8 mouse cellular contexts compared by ENCODE assay signal in the genomic region with DNA sequence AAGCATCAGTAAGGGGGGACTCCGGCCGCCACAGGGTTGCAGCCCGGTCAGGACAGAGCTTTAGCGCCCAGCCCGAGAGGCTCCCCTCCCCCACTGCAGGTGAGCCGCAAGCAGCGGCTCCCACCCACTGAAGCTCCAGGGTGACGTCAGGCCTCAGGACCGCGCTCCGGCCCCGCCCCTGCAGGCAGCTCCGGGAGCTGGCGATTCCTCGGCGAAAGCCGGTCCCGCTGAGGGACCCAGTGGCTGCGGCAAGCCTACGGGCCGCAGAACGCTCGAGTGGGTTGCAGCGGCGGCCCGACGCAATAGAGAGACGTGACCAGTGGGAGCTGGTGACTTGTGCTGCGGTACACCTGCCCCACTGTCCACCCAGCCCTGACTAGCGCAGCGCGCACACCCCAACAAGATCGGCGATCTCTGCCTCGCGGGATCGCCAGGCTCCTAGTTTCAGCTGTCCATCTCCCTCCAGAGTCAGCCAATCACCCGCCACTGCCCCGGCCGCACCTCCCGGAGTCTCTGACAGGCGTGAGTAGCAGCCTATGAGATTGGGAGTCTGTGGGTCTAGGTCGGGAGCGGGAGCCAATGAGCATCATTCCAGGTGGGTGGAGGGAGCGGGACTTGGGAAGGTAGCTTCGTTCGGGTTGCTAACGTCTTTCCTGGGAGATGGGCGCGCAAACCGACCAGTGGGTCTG. TPM values are rescaled to one million over a fixed set of nuclear protein-coding genes. Genes with fewer than 3 reads are reported as not detected.
DNase-seq lines count a peak whose midpoint lies in the region; ATAC-seq and TF ChIP-seq lines count a peak whose summit lies in the region.

A gene (plus strand): TSS at position 239 of the 689 bp plus-strand sequence.

- H3K36me3 ChIP-seq in heart, embryonic 11.5 days (ENCODE audit: control insufficient read depth, insufficient read depth, low read length): no peaks in the 10 kb centered on the region
- no peaks in the 10 kb centered on the region for H3K36me3 ChIP-seq in kidney, embryonic 15.5 days
- H3K36me3 ChIP-seq in limb, embryonic 15.5 days: no peaks in the 10 kb centered on the region
- no peaks in the 10 kb centered on the region for H3K36me3 ChIP-seq in midbrain, postnatal 0 days (ENCODE audit: insufficient read depth, low read length)

- peak; percentile 95 for DNase-seq in CD4-positive, CD25-positive, alpha-beta regulatory T cell, adult 2 months (ENCODE audit: low read depth, low spot score)
- DNase-seq in midbrain, postnatal 0 days (ENCODE audit: low spot score): peak; percentile 100
- peak; percentile 93 to 97 for DNase-seq in spleen, postnatal 10 days (ENCODE audit: low spot score in 2 of 2)

- H3K9ac ChIP-seq in heart, embryonic 11.5 days (ENCODE audit: low read depth, low read length): peak within 1 kb of the TSS; percentile 99
- peak within 1 kb of the TSS; percentile 92 for H3K9ac ChIP-seq in kidney, embryonic 15.5 days
- H3K9ac ChIP-seq in limb, embryonic 15.5 days: peak within 1 kb of the TSS; percentile 76
- peak within 1 kb of the TSS; percentile 95 for H3K9ac ChIP-seq in midbrain, postnatal 0 days (replicated peaks; ENCODE audit: low read length, poor library complexity, severe bottlenecking)

- no peaks in the 10 kb centered on the region for H3K27me3 ChIP-seq in heart, embryonic 11.5 days (ENCODE audit: control insufficient read depth, insufficient read depth, low read length)
- H3K27me3 ChIP-seq in kidney, embryonic 15.5 days: no peaks in the 10 kb centered on the region
- no peaks in the 10 kb centered on the region for H3K27me3 ChIP-seq in limb, embryonic 15.5 days
- no peaks in the 10 kb centered on the region for H3K27me3 ChIP-seq in midbrain, postnatal 0 days (ENCODE audit: insufficient read depth, low read length)

- TF ChIP-seq CTCF in midbrain, postnatal 0 days (IDR thresholded peaks at IDR 0.05): no peak

- no peaks in the 10 kb centered on the region for H3K4me1 ChIP-seq in brown adipose tissue, adult 24 weeks (ENCODE audit: control insufficient read depth, insufficient read depth, insufficient read length, low read length)
- peaks cover 14% of the 10 kb centered on the region for H3K4me1 ChIP-seq in heart, embryonic 11.5 days (ENCODE audit: control insufficient read depth, insufficient read depth, low read length)
- peaks cover 26% of the 10 kb centered on the region for H3K4me1 ChIP-seq in kidney, embryonic 15.5 days
- peaks cover 16% of the 10 kb centered on the region for H3K4me1 ChIP-seq in limb, embryonic 15.5 days
- peaks cover 6% of the 10 kb centered on the region for H3K4me1 ChIP-seq in midbrain, postnatal 0 days (ENCODE audit: insufficient read depth, low read length)

- ATAC-seq in erythroid progenitor cell, adult 5-6 weeks (replicated peaks; ENCODE audit: low FRiP score, poor library complexity, severe bottlenecking): peak; percentile 95
- ATAC-seq in heart, embryonic 11.5 days (replicated peaks; ENCODE audit: insufficient number of reproducible peaks, low FRiP score, low TSS enrichment): peak; percentile 98
- peak; percentile 99 for ATAC-seq in kidney, embryonic 15.5 days (replicated peaks; ENCODE audit: low FRiP score)
- peak; percentile 100 for ATAC-seq in limb, embryonic 15.5 days (ENCODE audit: insufficient number of reproducible peaks, low FRiP score, low TSS enrichment, low read depth)
- ATAC-seq in midbrain, postnatal 0 days (ENCODE audit: low FRiP score): peak; percentile 99

- under 1% methylated on average over 51 of the region's 51 CpGs for WGBS in heart, embryonic 11.5 days (ENCODE audit: insufficient replicate concordance)
- WGBS in kidney, embryonic 15.5 days: under 1% methylated on average over 51 of the region's 51 CpGs
- under 1% methylated on average over 51 of the region's 51 CpGs for WGBS in limb, embryonic 15.5 days
- under 1% methylated on average over 51 of the region's 51 CpGs for WGBS in midbrain, postnatal 0 days

- peak within 1 kb of the TSS; percentile 88 for H3K27ac ChIP-seq in brown adipose tissue, adult 24 weeks (replicated peaks; ENCODE audit: low read depth, low read length)
- peak within 1 kb of the TSS; percentile 99 for H3K27ac ChIP-seq in heart, embryonic 11.5 days (ENCODE audit: low read depth, low read length)
- peak within 1 kb of the TSS; percentile 100 for H3K27ac ChIP-seq in kidney, embryonic 15.5 days
- peak within 1 kb of the TSS; percentile 98 for H3K27ac ChIP-seq in limb, embryonic 15.5 days
- H3K27ac ChIP-seq in midbrain, postnatal 0 days (ENCODE audit: low read depth, low read length): peak within 1 kb of the TSS; percentile 97

- H3K4me2 ChIP-seq in heart, embryonic 11.5 days: peak within 1 kb of the TSS; percentile 83
- H3K4me2 ChIP-seq in kidney, embryonic 15.5 days: peak within 1 kb of the TSS; percentile 89
- peak within 1 kb of the TSS; percentile 86 for H3K4me2 ChIP-seq in limb, embryonic 15.5 days
- H3K4me2 ChIP-seq in midbrain, postnatal 0 days (ENCODE audit: low read depth, low read length, poor library complexity, severe bottlenecking): peak within 1 kb of the TSS; percentile 85

- no peaks in the 10 kb centered on the region for H3K9me3 ChIP-seq in heart, embryonic 11.5 days (replicated peaks; ENCODE audit: control insufficient read depth, low read length)
- no peaks in the 10 kb centered on the region for H3K9me3 ChIP-seq in kidney, embryonic 15.5 days (replicated peaks)
- H3K9me3 ChIP-seq in limb, embryonic 15.5 days: no peaks in the 10 kb centered on the region
- no peaks in the 10 kb centered on the region for H3K9me3 ChIP-seq in midbrain, postnatal 0 days (ENCODE audit: low read length)

- peak within 1 kb of the TSS; percentile 79 for H3K4me3 ChIP-seq in brown adipose tissue, adult 24 weeks (ENCODE audit: insufficient read depth, low read depth, low read length)
- peak within 1 kb of the TSS; percentile 97 for H3K4me3 ChIP-seq in heart, embryonic 11.5 days (ENCODE audit: low read depth, low read length)
- peak within 1 kb of the TSS; percentile 88 for H3K4me3 ChIP-seq in kidney, embryonic 15.5 days (replicated peaks)
- H3K4me3 ChIP-seq in limb, embryonic 15.5 days: peak within 1 kb of the TSS; percentile 73
- peak within 1 kb of the TSS; percentile 94 for H3K4me3 ChIP-seq in midbrain, postnatal 0 days (ENCODE audit: low read depth, low read length)

RNA-seq across cellular contexts. Expression of the gene that starts here (rescaled TPM):
- polyA plus RNA-seq in brown adipose tissue, adult 24 weeks (2012; ENCODE audit: insufficient read depth, insufficient read length, missing spikeins): 15.5 and 17.2 TPM in 2 replicates
- total RNA-seq in erythroid progenitor cell, adult 5-6 weeks (2015; ENCODE audit: low replicate concordance): 89.7 and 97.3 TPM in 2 replicates
- 76.2 and 81.0 TPM in 2 replicates for total RNA-seq in erythroid progenitor cell, adult 5-6 weeks (2017; ENCODE audit: low replicate concordance)
- 150 and 190 TPM in 2 replicates for polyA plus RNA-seq in heart, embryonic 11.5 days (2014; fragmentation: Nextera tagmentation; extraction: Ambion mirVana)
- polyA plus RNA-seq in kidney, embryonic 15.5 days (2015; fragmentation: Nextera tagmentation; extraction: Ambion mirVana): 130 and 137 TPM in 2 replicates
- 87.8 and 106 TPM in 2 replicates for polyA plus RNA-seq in limb, embryonic 15.5 days (2015; fragmentation: Nextera tagmentation; extraction: Ambion mirVana)
- 212 and 217 TPM in 2 replicates for total RNA-seq in midbrain, postnatal 0 days (2014; rRNA removed)
- 64.8 and 68.0 TPM in 2 replicates for polyA plus RNA-seq in midbrain, postnatal 0 days (2015; fragmentation: Nextera tagmentation; extraction: Ambion mirVana)

Comparison
In these comparisons a context has a peak if more than half of its experiments do, and no peak if none do; other contexts are left out.
1. Peak in every context shown above with its lines: DNase-seq, ATAC-seq, H3K4me3 ChIP-seq and H3K27ac ChIP-seq.